Mouse (Mus musculus) neural tube, postnatal 0 days (tissue): ENCODE results near the gene Vmn2r112. TPM values are rescaled to one million over a fixed set of nuclear protein-coding genes. Genes with fewer than 3 reads are reported as not detected.

Experiments
- polyA plus RNA-seq: library from polyadenylated mRNA; unstranded; fragments of >200 nt; fragmentation: Nextera tagmentation; extraction: Ambion mirVana; gene quantifications from 2 replicates; pipeline ENCODE4 v1.2.1, GENCODE M21; 2015

The Vmn2r112 gene
- polyA plus RNA-seq, result not detected in 2 replicates

DNA sequence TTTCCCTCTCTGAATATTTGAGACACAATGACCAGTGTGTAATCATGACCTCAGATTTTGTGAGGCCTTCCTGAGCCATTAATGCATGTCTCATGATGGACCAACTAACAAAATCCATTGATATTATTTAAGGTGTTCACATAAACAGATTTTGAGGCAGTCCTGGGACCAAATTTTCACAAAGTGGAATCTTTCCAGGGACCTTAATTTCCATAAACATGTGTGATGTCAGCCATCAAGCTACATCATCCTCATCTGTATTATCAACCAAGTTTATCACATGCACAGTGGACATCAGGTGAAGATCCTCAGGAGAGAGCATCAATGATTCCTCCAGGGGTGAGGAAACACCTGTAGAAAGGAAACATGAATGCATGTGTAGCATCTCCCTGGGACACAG is at the start of gene Vmn2r112:
TSS of gene Vmn2r112 (plus strand) at position 301 of the 400 bp plus-strand sequence.

DNA sequence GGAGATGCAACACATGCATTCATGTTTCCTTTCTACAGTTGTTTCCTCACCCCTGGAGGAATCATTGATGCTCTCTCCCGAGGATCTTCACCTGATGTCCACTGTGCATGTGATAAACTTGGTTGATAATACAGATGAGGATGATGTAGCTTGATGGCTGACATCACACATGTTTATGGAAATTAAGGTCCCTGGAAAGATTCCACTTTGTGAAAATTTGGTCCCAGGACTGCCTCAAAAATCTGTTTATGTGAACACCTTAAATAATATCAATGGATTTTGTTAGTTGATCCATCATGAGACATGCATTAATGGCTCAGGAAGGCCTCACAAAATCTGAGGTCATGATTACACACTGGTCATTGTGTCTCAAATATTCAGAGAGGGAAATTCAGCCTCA is 27.4 kb upstream of the Vmn2r112 start, which contains the start of gene Vmn2r111:
TSS of gene Vmn2r111 (minus strand) at position 101 of the 400 bp plus-strand sequence.

Other genes starting within 250 kb of the Vmn2r112 start
- gene Zfp944, start 239.6 kb upstream of the Vmn2r112 start, polyA plus RNA-seq, result 8.2 TPM in 2 replicates
- gene Zfp758, start 239.5 kb upstream of the Vmn2r112 start, polyA plus RNA-seq, result 8.0 and 8.4 TPM in 2 replicates
- 23.3 and 23.5 TPM in 2 replicates for gene Zfp946, start 176.7 kb upstream of the Vmn2r112 start, polyA plus RNA-seq
- not detected in 2 replicates for gene Vmn2r111, start 27.5 kb upstream of the Vmn2r112 start, polyA plus RNA-seq